Comparison of ENCODE assay signal across 23 mouse cellular contexts in genomic region chr1:51090212-51090761, GRCm38 (mm10).
DNase-seq lines count a peak whose midpoint lies in the region; ATAC-seq lines count a peak whose summit lies in the region.
"Had no signal": no experiment of that assay in that cellular context is flagged by ENCODE, and none has a peak within 500 bp of the region (broad histone marks: within the 10 kb centered on the region; RNA-seq: fewer than 3 reads in every experiment).

No protein-coding gene starts in this region.

- H3K9ac ChIP-seq in neural tube, embryonic 13.5 days: no peak overlapping the region
- H3K9ac ChIP-seq: embryonic facial prominence, embryonic 15.5 days; heart, embryonic 13.5 days; hindbrain, embryonic 12.5 days had no signal

- H3K9me3 ChIP-seq in neural tube, embryonic 13.5 days: no peaks in the 10 kb centered on the region
- H3K9me3 ChIP-seq: embryonic facial prominence, embryonic 15.5 days; forebrain, embryonic 10.5 days; heart, embryonic 13.5 days; hindbrain, embryonic 12.5 days had no signal

- peaks cover 10% of the 10 kb centered on the region; the same call in 1 of the 2 replicates for H3K36me3 ChIP-seq in neural tube, embryonic 13.5 days
- H3K36me3 ChIP-seq: embryonic facial prominence, embryonic 15.5 days; forebrain, embryonic 10.5 days; heart, embryonic 13.5 days; hindbrain, embryonic 12.5 days had no signal

- no peak overlapping the region for H3K27ac ChIP-seq in neural tube, embryonic 13.5 days (replicated peaks)
- H3K27ac ChIP-seq: embryonic facial prominence, embryonic 15.5 days; forebrain, embryonic 10.5 days; gastrocnemius, adult 2 months; heart, embryonic 13.5 days; hindbrain, embryonic 12.5 days had no signal

- no peak for DNase-seq in frontal cortex, postnatal 10 days (ENCODE audit: low spot score in 2 of 2)
- peak; percentile 22 for DNase-seq in embryo, embryonic 11 days
- DNase-seq in heart, postnatal 4 days: no peak
- no peak for DNase-seq in thymus, postnatal 36 days
- DNase-seq: adrenal gland, adult 2 months; adrenal gland, postnatal 25 days; cerebellum, adult 2 months; cerebellum, postnatal 10 days; gastrocnemius, adult 2 months; gastrocnemius, postnatal 25 days; heart, postnatal 36 days had no signal

- H3K27me3 ChIP-seq in neural tube, embryonic 13.5 days: no peaks in the 10 kb centered on the region
- H3K27me3 ChIP-seq: CH12.LX; embryonic facial prominence, embryonic 15.5 days; heart, embryonic 13.5 days; hindbrain, embryonic 12.5 days had no signal

- H3K4me3 ChIP-seq in neural tube, embryonic 13.5 days: no peak overlapping the region
- H3K4me3 ChIP-seq: embryonic facial prominence, embryonic 15.5 days; erythroblast, embryonic 14.5 days; forebrain, embryonic 10.5 days; gastrocnemius, adult 2 months; heart, embryonic 13.5 days; hindbrain, embryonic 12.5 days had no signal

- whole genome bisulfite sequencing in neural tube, embryonic 13.5 days: 14% methylated on average over 4 of the region's 4 CpGs

- H3K4me2 ChIP-seq in neural tube, embryonic 13.5 days: no peak overlapping the region
- H3K4me2 ChIP-seq: embryonic facial prominence, embryonic 15.5 days; heart, embryonic 13.5 days; hindbrain, embryonic 12.5 days had no signal

- peak; percentile 58 for ATAC-seq in frontal cortex, adult (ENCODE audit: low TSS enrichment)
- ATAC-seq in neural tube, embryonic 13.5 days (ENCODE audit: low read depth): peak; percentile 75; the same call in 1 of the 2 replicates
- ATAC-seq in CD4-positive, CD25-positive, alpha-beta regulatory T cell, adult 4 months: no peak
- ATAC-seq: forebrain, embryonic 14.5 days; hindbrain, embryonic 16.5 days; inflammation-experienced regulatory T-cells, adult 6 months had no signal

- peaks cover 9% of the 10 kb centered on the region for H3K4me1 ChIP-seq in neural tube, embryonic 13.5 days (replicated peaks)
- H3K4me1 ChIP-seq: embryonic facial prominence, embryonic 15.5 days; heart, embryonic 13.5 days; hindbrain, embryonic 12.5 days had no signal
